Mouse (Mus musculus) left cerebral cortex, postnatal 36 days (tissue): ENCODE data around the gene Crygc. TPM values are rescaled to one million over a fixed set of nuclear protein-coding genes. Genes with fewer than 3 reads are reported as not detected.

Source experiments
- DNase-seq, 2 experiments: peaks; one replicate each; pipeline ENCODE4 v3.0.0; 2021 to 2022; ENCODE audit warnings: low spot score in 2 of 2, mixed read lengths in 1 of 2
- intact Hi-C: fragments of 180-260 bp; cut with DNase I; formaldehyde crosslinking; loops from one replicate; pipeline ENCODE4 v1.15.1; 2025
- total RNA-seq, 2 experiments: library from RNA; stranded (reverse); gene quantifications; 2 replicates each; pipeline ENCODE4 v1.2.3; 2021

Crygc gene
- not detected for total RNA-seq

DNA sequence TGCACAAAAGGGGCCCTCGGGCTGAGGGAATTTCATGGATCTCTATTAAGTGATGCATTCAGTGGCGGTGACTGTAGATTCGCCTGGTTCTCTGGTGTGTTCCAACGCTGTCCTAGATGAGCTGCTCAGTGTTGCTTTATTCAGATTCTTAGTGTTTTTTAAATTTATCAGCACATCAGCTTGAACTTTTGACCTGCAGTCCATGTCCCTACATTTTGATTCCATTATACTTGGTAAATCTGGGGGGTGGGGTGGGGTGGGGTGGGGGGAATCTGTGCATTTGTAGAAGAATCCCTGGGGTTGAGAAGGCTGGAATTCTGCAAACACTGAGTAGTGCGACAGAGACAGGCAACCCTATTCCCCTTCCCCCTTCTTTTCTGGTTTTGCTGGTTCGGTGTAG lies at the start of gene Crygc:
Crygc (minus strand) TSS at position 101 of the 400 bp plus-strand sequence.
- intact Hi-C loops = no loop called here
- DNase-seq = no peak

- intact Hi-C loops = no loop called here
- DNase-seq = peak; percentile 14 to 26
Measured at GRCm38 (mm10) chr1:65122574-65123372, 49.3 kb upstream of the Crygc start, which contains the start of gene D630023F18Rik. Gene D630023F18Rik, minus strand, starts transcription at chr1:65123214.

DNA sequence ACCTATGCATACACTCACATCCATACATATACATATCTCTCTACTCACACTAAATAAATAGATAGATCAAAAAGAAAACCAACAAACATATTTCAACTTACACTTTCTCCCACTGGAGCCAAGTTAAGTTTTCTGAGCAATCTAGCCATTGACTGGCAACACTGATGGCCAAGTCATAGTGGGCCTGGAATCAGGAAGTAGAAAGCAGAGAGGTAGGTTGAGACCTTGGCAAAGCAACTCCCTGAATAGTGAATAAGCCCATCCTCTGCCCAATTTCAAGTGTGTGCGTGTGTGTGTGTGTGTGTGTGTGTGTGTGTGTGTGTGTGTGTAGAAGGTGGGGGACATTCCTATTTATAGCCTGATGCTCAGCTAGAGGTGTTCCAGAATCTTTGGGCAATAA lies 45.9 kb upstream of the Crygc start, which contains the start of gene Gm28845:
Gm28845 (minus strand) TSS at position 121 of the 400 bp plus-strand sequence.
- intact Hi-C loops = no loop called here
- no peak for DNase-seq

- DNase-seq = no peak
- intact Hi-C loops = no loop called here
Measured at GRCm38 (mm10) chr1:65118150-65118913, 44.8 kb upstream of the Crygc start.

DNA sequence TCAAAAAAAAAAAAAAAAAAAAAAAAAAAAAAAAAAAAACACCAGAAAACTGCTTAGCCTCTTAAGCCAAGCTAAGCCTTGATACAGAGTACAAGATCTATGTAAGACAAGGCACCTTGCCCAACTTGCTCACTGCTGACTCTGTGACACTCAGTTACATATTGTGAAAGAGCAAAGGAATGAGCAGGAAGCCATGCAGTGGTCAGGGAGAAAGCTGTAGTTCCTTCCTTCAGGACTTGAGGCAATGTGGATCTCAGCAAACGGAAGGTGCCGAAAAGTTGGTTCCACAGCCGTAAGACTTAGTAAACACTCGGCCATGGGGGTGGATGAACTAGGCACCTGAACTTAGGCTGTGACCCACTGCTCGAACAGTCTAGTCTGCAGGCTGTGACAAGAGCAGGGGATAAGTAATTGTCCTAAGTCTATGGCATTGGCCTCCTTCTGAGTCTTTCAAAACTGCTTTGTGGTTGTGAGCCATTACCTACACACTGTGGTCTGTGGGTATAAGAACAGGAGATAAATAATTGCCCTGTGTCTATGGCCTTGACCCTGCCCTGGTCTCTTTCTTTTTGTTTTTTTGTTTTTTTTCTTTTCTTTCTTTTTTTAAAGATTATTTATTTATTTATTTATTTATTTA lies 40.2 kb upstream of the Crygc start:
- no peak for DNase-seq
- intact Hi-C loops = loop anchor here (5.0 kb wide), 1 partner anchor 49 kb away; no protein-coding TSS in a partner anchor

DNA sequence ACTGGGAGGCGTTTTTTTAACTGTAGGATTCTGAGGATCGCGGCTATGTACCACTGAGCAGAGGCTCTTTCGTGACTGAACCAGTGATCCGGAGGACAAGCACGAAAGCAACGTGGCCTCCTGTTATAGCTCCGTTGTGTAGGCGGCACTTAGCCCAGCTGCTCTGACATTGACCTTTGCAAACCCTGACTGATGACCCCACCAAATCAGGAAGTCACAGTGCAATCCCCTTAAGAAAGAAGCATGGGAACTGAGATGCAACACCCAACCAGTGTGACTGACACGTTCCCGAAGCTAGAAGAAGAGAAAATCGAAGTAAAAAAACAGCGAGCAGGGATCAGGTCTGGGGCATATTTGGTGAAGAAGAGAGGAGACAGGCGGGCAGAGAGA lies 39.3 kb upstream of the Crygc start:
- no peak for DNase-seq
- intact Hi-C loops = loop anchor here (1.0 to 5.0 kb wide), 2 partner anchors 49 to 67 kb away; no protein-coding TSS in a partner anchor

DNA sequence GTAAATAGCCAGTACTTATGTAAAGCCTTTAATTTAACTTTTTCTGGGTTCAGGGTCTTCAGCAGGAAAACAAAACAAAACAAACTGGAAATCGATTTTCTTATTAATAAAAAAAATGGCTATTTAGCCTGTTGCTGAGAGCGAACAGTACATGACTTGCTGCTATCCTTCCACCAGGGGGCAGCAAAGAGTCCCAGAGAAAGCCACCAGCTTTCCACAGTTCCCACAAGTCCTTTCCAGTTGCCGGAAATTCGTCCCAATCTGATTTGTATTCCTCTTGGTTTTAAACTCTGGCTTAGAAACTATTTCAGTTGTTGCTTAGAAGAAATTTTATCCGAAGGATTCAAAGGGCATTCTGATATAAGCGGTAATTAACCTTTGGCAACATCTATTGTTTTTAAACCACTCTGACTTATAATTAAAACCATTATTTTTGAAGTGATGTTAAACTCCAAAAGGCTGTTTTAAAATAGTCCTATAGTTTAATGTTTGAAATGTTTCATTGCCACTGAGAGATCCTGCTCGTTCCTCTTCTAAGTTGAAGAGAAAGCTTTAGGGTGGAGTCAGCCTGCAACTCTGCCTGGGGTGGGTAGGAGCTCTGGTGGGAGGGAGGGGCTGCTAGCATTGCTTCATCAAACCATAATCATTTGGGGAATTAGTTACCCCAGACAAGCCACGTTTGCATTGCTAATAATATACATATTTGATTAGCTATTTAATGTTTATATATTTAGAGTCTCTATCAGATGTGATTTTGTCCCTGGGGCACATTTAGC lies 38.7 kb upstream of the Crygc start:
- peak; percentile 36 to 47 for DNase-seq
- intact Hi-C loops = loop anchor here (1.0 to 5.0 kb wide), 2 partner anchors 50 to 68 kb away; no protein-coding TSS in a partner anchor

DNA sequence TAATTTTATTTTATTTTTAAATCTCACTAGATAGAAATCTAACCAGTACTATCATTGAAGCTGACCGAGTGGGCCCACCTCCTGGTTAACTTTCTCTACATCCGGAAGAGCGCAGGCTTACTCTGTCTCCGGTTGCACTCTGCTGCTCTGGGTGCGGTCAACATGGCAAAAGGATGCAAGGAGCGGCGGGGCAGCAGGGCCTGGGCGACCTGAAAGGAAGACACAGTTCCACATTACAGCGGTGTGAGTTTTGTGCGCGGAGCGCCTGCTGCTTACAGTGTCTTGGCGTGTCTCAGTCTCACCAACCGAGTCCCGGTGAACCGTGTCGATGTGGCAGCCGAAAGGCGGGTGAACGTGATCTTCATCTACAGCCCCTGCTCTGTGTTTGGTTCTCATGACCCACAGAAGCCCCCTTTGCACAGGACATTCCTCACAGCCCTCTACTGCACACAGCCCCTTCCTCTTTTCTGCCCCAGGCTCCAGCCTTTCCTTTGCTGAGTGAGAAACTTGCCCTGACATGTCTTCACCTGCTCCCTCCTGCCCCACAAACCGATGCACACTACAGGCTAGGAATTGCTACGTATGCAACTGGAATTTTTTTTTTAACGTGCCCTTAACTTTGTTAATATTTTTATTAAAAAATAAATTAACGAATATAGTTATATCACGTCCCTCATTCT lies 36.4 kb upstream of the Crygc start:
- intact Hi-C loops = loop anchor here (5.0 kb wide), 1 partner anchor 52 kb away; no protein-coding TSS in a partner anchor
- no peak for DNase-seq

DNA sequence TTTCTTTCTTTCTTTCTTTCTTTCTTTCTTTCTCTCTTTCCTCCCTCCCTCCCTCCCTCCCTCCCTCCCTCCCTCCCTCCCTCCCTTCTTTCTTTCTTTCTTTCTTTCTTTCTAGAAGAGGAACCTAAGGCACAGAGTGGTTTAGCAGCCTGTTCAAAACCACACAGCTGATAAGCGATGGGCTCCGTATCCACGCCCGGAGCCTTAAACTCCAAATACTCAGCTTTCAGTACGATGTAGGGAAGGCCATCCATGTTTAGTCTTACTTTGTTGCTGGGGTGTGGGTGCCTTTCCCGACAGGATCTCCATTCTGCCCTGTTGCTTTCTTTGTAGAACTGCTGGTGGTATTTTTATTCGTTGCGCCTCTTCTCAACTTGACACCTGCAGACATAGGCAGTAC lies 35.7 kb upstream of the Crygc start:
- intact Hi-C loops = no loop called here
- no peak for DNase-seq

GRCm38 (mm10) chr1:65107654-65108279 lies 34.3 kb upstream of the Crygc start:
- intact Hi-C loops = no loop called here
- no peak for DNase-seq

DNA sequence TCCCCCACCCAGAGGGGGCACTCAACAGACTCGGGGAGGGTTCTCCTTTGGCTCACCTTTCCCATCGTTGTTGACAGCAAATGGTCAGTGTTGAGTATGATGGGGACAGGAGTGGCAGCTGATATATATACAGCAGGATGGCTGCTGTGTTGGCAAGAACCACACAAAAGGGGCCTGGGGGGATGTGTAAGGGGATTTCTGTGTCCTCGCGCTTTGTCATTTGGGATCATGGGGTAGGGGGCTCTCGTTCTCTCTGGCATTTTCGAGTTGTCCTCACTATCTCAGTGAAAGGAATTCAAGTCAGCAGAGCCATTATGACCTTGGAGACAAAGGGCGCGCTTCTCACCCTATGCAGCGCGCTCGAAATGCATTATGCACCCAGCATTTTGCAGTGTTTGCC lies 29.8 kb upstream of the Crygc start, which contains the start of gene Cryga:
Cryga (minus strand) TSS at position 101 of the 400 bp plus-strand sequence.
- intact Hi-C loops = no loop called here
- no peak for DNase-seq

DNA sequence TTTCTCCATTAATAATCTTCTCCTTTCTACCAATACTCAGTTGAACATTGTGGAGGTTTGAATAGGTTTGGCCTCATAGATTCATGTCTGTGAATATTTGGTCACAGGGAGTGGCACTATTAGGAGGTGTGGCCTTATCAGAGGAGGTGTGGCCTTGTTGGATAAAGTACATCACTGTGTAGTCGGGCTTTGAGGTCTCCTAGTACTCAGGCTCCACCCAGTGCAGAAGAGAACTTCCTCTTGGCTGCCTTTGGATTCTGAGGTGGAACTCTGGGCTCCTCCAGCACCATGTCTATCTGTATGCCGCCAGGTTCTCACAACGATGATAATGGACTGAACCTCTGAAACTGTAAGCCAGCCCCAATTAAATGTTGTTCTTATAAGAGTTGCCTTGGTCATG lies 23.5 kb upstream of the Crygc start:
- no peak for DNase-seq
- intact Hi-C loops = no loop called here

GRCm38 (mm10) chr1:65091566-65091965 lies 18.1 kb upstream of the Crygc start:
- intact Hi-C loops = no loop called here
- DNase-seq = no peak

DNA sequence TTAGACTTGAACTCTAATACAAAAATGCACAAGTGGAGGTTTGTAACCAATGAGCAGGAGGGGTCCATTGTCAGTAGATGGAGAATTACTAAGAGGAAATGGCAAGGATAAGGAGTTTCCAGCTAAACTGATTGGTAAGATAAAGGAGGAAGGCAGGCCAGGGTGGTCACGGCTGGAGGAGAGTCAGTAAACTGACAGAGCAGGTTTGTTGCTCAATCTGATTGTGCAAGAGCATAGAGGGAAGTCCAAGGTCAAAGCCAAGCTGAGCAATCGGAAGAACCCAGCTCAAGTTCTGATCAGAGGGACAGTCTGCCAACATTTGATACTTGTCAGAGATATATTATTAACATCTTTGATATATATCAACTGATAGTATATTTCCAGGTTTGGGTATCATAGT lies 16.9 kb upstream of the Crygc start:
- intact Hi-C loops = no loop called here
- no peak for DNase-seq

DNA sequence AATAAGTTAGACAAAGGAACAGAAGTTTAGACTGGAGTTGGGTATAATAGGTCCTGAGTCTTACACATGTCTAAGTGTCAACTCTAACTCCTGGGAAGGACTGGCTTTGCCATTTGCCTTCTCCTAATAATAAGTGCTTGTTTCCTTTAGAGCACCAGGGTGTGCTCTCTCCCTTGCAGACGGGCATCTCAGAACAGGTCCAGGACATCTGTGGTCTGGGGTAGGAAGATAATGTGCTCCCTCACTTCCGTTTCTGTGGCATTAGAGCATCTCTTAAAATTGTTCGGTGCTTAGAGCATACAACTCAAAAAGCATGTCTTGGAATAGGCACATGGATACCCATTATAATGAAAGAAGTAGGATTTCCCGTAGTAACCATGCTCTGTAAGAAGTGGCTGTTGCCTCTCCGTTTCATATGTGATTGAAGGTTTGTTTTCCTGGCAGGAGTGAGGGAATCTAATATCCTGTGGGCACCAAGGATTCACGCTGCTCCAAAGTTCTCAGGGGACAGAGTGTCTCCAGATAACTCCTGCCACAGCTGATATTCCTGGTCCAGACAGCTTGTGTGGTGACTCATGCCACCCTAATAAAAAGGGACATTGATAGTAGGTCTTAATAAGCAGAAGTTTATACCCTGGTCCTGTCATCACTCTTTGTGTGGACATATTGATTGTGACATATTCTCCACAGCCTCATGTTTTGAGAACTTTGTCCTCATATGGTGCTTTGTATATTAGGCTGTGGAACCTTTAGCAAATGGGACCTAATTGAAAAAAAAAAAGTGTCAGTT lies 15.3 kb upstream of the Crygc start:
- no peak for DNase-seq
- intact Hi-C loops = no loop called here

DNA sequence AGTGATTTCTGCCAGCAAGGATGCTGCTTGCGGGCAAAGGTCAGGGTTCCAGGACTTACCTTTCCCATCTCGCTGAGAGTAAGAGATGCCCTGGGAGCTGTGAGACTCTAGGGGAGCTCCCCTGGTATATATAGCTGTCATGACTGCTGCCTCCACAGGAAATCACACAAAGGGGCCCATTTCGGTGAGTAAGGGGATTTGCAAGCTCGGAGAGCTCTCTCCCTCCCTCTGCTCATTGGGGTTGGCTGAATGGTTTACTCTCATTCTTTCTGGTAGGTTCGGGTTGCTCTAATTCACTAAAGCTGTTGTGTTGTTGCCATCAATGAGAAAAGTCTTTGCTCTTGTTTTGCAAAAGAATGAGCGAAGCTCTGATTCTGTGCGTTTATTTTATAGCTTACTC lies 8.7 kb upstream of the Crygc start, which contains the start of gene Crygb:
Crygb (minus strand) TSS at position 101 of the 400 bp plus-strand sequence.
- intact Hi-C loops = no loop called here

GRCm38 (mm10) chr1:65075607-65076006 lies 2.1 kb upstream of the Crygc start:
- no peak for DNase-seq
- intact Hi-C loops = no loop called here

More for the DNA sequence above, 8.7 kb upstream of the Crygc start, which contains the start of gene Crygb:
- DNase-seq = no peak
